Mouse (Mus musculus): ENCODE data around the gene Spata5. TPM values are rescaled to one million over a fixed set of nuclear protein-coding genes. Genes with fewer than 3 reads are reported as not detected.

Spata5 gene
- total and polyA plus RNA-seq, 3 experiments: 33.5 to 67.6 TPM; not detected in 1

GRCm38 (mm10) chr3:37482720-37483119 lies 63.0 kb downstream of the Spata5 start:
- peak in 1 of 2 experiments; percentile 27; a peak in 1 of 4 replicates for TF ChIP-seq EP300 (IDR thresholded peaks at IDR 0.05; ENCODE audit: low read depth in 1 of 2, low read length in 2 of 2)
- no peak for TF ChIP-seq RAD21 (IDR thresholded peaks at IDR 0.05; ENCODE audit: low read depth, low read length)
- Histone ChIP-seq H3K4me1 (ENCODE audit: control insufficient read depth in 1 of 2, insufficient read depth in 2 of 2, low read length in 2 of 2) (peaks cover 2 to 4% of the 10 kb centered on the region in 2 experiments; a peak in 3 of 4 replicates), H3K27ac (ENCODE audit: control insufficient read depth, low read depth, low read length) (no peak overlapping the region), H3K36me3 (ENCODE audit: control insufficient read depth in 1 of 2, insufficient read depth in 2 of 2, low read length in 2 of 2) (peaks cover 11 to 20% of the 10 kb centered on the region in 2 experiments), H3K4me3 (ENCODE audit: control insufficient read depth in 1 of 2, insufficient read depth in 1 of 2, low read depth in 2 of 2, low read length in 2 of 2) (no peak overlapping the region), H3K79me2 (ENCODE audit: control insufficient read depth, insufficient read depth, low read length, poor library complexity) (no peaks in the 10 kb centered on the region), H3K9me3 (replicated peaks; ENCODE audit: insufficient read depth, low read length) (no peaks in the 10 kb centered on the region), H3K27me3 (ENCODE audit: control insufficient read depth in 1 of 2, insufficient read depth in 2 of 2, low read length in 2 of 2) (no peaks in the 10 kb centered on the region), H3K9ac (ENCODE audit: control insufficient read depth, low read depth, low read length, poor library complexity, severe bottlenecking) (no peak overlapping the region)
- peak; percentile 26 for DNase-seq (ENCODE audit: low read depth, low spot score)

- Histone ChIP-seq H3K36me3 (ENCODE audit: control insufficient read depth in 1 of 2, insufficient read depth in 2 of 2, low read length in 2 of 2) (peaks cover 8 to 16% of the 10 kb centered on the region in 2 experiments), H3K9ac (ENCODE audit: control insufficient read depth, low read depth, low read length, poor library complexity, severe bottlenecking) (no peak overlapping the region), H3K27ac (ENCODE audit: control insufficient read depth, low read depth, low read length) (no peak overlapping the region), H3K9me3 (replicated peaks; ENCODE audit: insufficient read depth, low read length) (no peaks in the 10 kb centered on the region), H3K79me2 (ENCODE audit: control insufficient read depth, insufficient read depth, low read length, poor library complexity) (no peaks in the 10 kb centered on the region), H3K4me3 (ENCODE audit: control insufficient read depth in 1 of 2, insufficient read depth in 1 of 2, low read depth in 2 of 2, low read length in 2 of 2) (no peak overlapping the region), H3K27me3 (ENCODE audit: control insufficient read depth in 1 of 2, insufficient read depth in 2 of 2, low read length in 2 of 2) (no peaks in the 10 kb centered on the region), H3K4me1 (ENCODE audit: control insufficient read depth in 1 of 2, insufficient read depth in 2 of 2, low read length in 2 of 2) (peaks cover 2% of the 10 kb centered on the region in 2 experiments; a peak in 3 of 4 replicates)
- no peak for TF ChIP-seq ZKSCAN1 (IDR thresholded peaks at IDR 0.05; ENCODE audit: low read depth, low read length)
- no peak for TF ChIP-seq NELFE (IDR thresholded peaks at IDR 0.05; ENCODE audit: low read depth, low read length)
- no peak for TF ChIP-seq EP300 (IDR thresholded peaks at IDR 0.05; ENCODE audit: low read depth in 1 of 2, low read length in 2 of 2)
- TF ChIP-seq ZMIZ1 (IDR thresholded peaks at IDR 0.05; ENCODE audit: low read depth, low read length): no peak
- no peak for TF ChIP-seq E2F4 (IDR thresholded peaks at IDR 0.05; ENCODE audit: borderline replicate concordance, low read depth, low read length)
- TF ChIP-seq MYB (IDR thresholded peaks at IDR 0.05; ENCODE audit: low read depth, low read length): no peak
- TF ChIP-seq MYC (IDR thresholded peaks at IDR 0.05; ENCODE audit: low read depth, low read length): no peak
- TF ChIP-seq USF2 (IDR thresholded peaks at IDR 0.05; ENCODE audit: borderline replicate concordance in 1 of 2, insufficient read depth in 1 of 2, low read depth in 1 of 2, low read length in 2 of 2): no peak
- TF ChIP-seq POLR2AphosphoS5 (IDR thresholded peaks at IDR 0.05; ENCODE audit: borderline replicate concordance, low read depth, low read length): no peak
- no peak for TF ChIP-seq SIN3A (IDR thresholded peaks at IDR 0.05; ENCODE audit: low read length)
- TF ChIP-seq CTCF (IDR thresholded peaks at IDR 0.05 in 2 of 3, conservative IDR thresholded peaks at IDR 0.05 in 1 of 3; ENCODE audit: control insufficient read depth in 1 of 3, insufficient read depth in 1 of 3, low read depth in 2 of 3, low read length in 3 of 3, poor library complexity in 1 of 3, severe bottlenecking in 1 of 3): no peak
- TF ChIP-seq JUND (IDR thresholded peaks at IDR 0.05; ENCODE audit: low read depth, low read length): no peak
- TF ChIP-seq NRF1 (IDR thresholded peaks at IDR 0.05; ENCODE audit: insufficient read depth, low read depth, low read length, poor library complexity, severe bottlenecking): no peak
- TF ChIP-seq RCOR1 (IDR thresholded peaks at IDR 0.05; ENCODE audit: low read depth, low read length): no peak
- TF ChIP-seq RAD21 (IDR thresholded peaks at IDR 0.05; ENCODE audit: low read depth, low read length): no peak
- no peak for TF ChIP-seq CHD2 (IDR thresholded peaks at IDR 0.05; ENCODE audit: low read length)
- TF ChIP-seq UBTF (IDR thresholded peaks at IDR 0.05; ENCODE audit: borderline replicate concordance, insufficient read depth, low read depth, low read length): no peak
- DNase-seq (ENCODE audit: low read depth, low spot score): no peak
Measured at GRCm38 (mm10) chr3:37483709-37484265, 64.1 kb downstream of the Spata5 start.

Data from MEL (cell line).